Mouse (Mus musculus) small intestine, adult 2 months (tissue): ENCODE measurements around the gene Vmn1r3.
"Not testable (repeated sequence)": the region's sequence is repeated elsewhere in the genome, so short reads cannot be mapped to it uniquely, and the experiment has no call there.

ENCODE experiments used
- CTCF ChIP-seq: fragments of 200-500 bp; IDR thresholded peaks from 2 replicates; pipeline ENCODE4 v1.5.1; 2012; ENCODE audit warnings: low read depth, mild to moderate bottlenecking, control low read depth, inconsistent platforms, low read length, moderate library complexity, mixed read lengths; ENCODE audit not compliant: insufficient replicate concordance, insufficient read length; ENCODE audit errors: extremely low read depth
- POLR2A ChIP-seq: fragments of 200-500 bp; IDR thresholded peaks from 2 replicates; pipeline ENCODE4 v1.6.1; 2012; ENCODE audit warnings: low read depth, mild to moderate bottlenecking, control low read depth, inconsistent platforms, low read length, moderate library complexity

- not testable (repeated sequence) for TF ChIP-seq CTCF, POLR2A
Measured at GRCm38 (mm10) chr4:3176195-3176594, 9.0 kb downstream of the Vmn1r3 start.
